Mouse (Mus musculus): ENCODE measurements around the gene Stra6l. TPM values are rescaled to one million over a fixed set of nuclear protein-coding genes. Genes with fewer than 3 reads are reported as not detected.

Gene Stra6l
- 0.03 and 0.08 TPM in 2 replicates for polyA plus RNA-seq (2012; ENCODE audit: low replicate concordance)

GRCm38 (mm10) chr4:45848109-45848824 is at the start of gene Stra6l:
TSS of gene Stra6l (plus strand) at chr4:45848664.

GRCm38 (mm10) chr4:45798964-45799363 is 49.5 kb upstream of the Stra6l start, which contains the start of gene Aldh1b1:
TSS of gene Aldh1b1 (plus strand) at chr4:45799022.

GRCm38 (mm10) chr4:45826275-45827040 is 22.0 kb upstream of the Stra6l start, which contains the start of gene Igfbpl1:
TSS of gene Igfbpl1 (minus strand) at chr4:45826923.

GRCm38 (mm10) chr4:45890066-45890761 is 41.8 kb downstream of the Stra6l start, which contains the start of gene Ccdc180:
TSS of gene Ccdc180 (plus strand) at chr4:45890303.

Other genes with a start within 250 kb of the Stra6l start
- 2.3 and 3.4 TPM in 2 replicates for gene Aldh1b1, start 49.6 kb upstream of the Stra6l start, polyA plus RNA-seq (2012; ENCODE audit: low replicate concordance)
- not detected in 2 replicates for gene Igfbpl1, start 21.7 kb upstream of the Stra6l start, polyA plus RNA-seq (2012; ENCODE audit: low replicate concordance)
- gene Ccdc180, start 41.6 kb downstream of the Stra6l start, polyA plus RNA-seq (2012; ENCODE audit: low replicate concordance) = not detected in 2 replicates
- 0.46 and 0.91 TPM in 2 replicates for gene Tdrd7, start 116.7 kb downstream of the Stra6l start, polyA plus RNA-seq (2012; ENCODE audit: low replicate concordance)
- gene Tmod1, start 190.3 kb downstream of the Stra6l start, polyA plus RNA-seq (2012; ENCODE audit: low replicate concordance) = 12.5 and 19.9 TPM in 2 replicates

All from leukemia stem cell, adult 10-12 weeks (primary cell).